Mouse (Mus musculus): ENCODE results near the gene Whrn.

Whrn gene

GRCm38 (mm10) chr4:63444362-63445066 lies 51.3 kb downstream of the Whrn start:
- DNase-seq: no peak

- DNase-seq: no peak
Observed at GRCm38 (mm10) chr4:63443101-63443500, 52.7 kb downstream of the Whrn start.

- no peak for DNase-seq
Observed at GRCm38 (mm10) chr4:63441616-63442015, 54.2 kb downstream of the Whrn start.

- no peak for DNase-seq
Observed at GRCm38 (mm10) chr4:63440262-63440661, 55.5 kb downstream of the Whrn start.

GRCm38 (mm10) chr4:63437968-63438367 lies 57.8 kb downstream of the Whrn start:
- no peak for DNase-seq

GRCm38 (mm10) chr4:63437119-63437815 lies 58.5 kb downstream of the Whrn start:
- no peak for DNase-seq

GRCm38 (mm10) chr4:63435402-63435801 lies 60.4 kb downstream of the Whrn start:
- DNase-seq: no peak

GRCm38 (mm10) chr4:63431098-63431497 lies 64.7 kb downstream of the Whrn start:
- no peak for DNase-seq

- no peak for DNase-seq
Observed at GRCm38 (mm10) chr4:63430357-63430756, 65.4 kb downstream of the Whrn start.

- DNase-seq: no peak
Observed at GRCm38 (mm10) chr4:63426308-63426707, 69.5 kb downstream of the Whrn start.

GRCm38 (mm10) chr4:63423811-63424210 lies 72.0 kb downstream of the Whrn start:
- no peak for DNase-seq

GRCm38 (mm10) chr4:63423231-63423630 lies 72.6 kb downstream of the Whrn start:
- no peak for DNase-seq

GRCm38 (mm10) chr4:63420143-63420920 lies 75.5 kb downstream of the Whrn start:
- DNase-seq: no peak

- no peak for DNase-seq
Observed at GRCm38 (mm10) chr4:63418270-63418669, 77.5 kb downstream of the Whrn start.

GRCm38 (mm10) chr4:63417318-63417957 lies 78.4 kb downstream of the Whrn start:
- DNase-seq: peak; percentile 57

- no peak for DNase-seq
Observed at GRCm38 (mm10) chr4:63414951-63415350, 80.8 kb downstream of the Whrn start.

GRCm38 (mm10) chr4:63411222-63411621 lies 84.6 kb downstream of the Whrn start:
- no peak for DNase-seq

GRCm38 (mm10) chr4:63410583-63410934 lies 85.2 kb downstream of the Whrn start:
- DNase-seq: peak; percentile 89

- DNase-seq: peak; percentile 26
Observed at GRCm38 (mm10) chr4:63409908-63410582, 85.7 kb downstream of the Whrn start.

GRCm38 (mm10) chr4:63409317-63409907 lies 86.4 kb downstream of the Whrn start:
- DNase-seq: no peak

GRCm38 (mm10) chr4:63408649-63409048 lies 87.1 kb downstream of the Whrn start:
- DNase-seq: no peak

- no peak for DNase-seq
Observed at GRCm38 (mm10) chr4:63408247-63408646, 87.5 kb downstream of the Whrn start.

Measured in kidney, adult 11 months (tissue).